Mouse (Mus musculus): ENCODE results near the gene Serinc5.
"Not testable (repeated sequence)": the region's sequence is repeated elsewhere in the genome, so short reads cannot be mapped to it uniquely, and the experiment has no call there.

Gene Serinc5

GRCm38 (mm10) chr13:92668214-92668985 lies 57.5 kb downstream of the Serinc5 start:
- DNase-seq: no peak

- DNase-seq: no peak
Observed at GRCm38 (mm10) chr13:92671727-92672126, 60.8 kb downstream of the Serinc5 start.

GRCm38 (mm10) chr13:92674676-92675075 lies 63.8 kb downstream of the Serinc5 start:
- no peak for DNase-seq

DNA sequence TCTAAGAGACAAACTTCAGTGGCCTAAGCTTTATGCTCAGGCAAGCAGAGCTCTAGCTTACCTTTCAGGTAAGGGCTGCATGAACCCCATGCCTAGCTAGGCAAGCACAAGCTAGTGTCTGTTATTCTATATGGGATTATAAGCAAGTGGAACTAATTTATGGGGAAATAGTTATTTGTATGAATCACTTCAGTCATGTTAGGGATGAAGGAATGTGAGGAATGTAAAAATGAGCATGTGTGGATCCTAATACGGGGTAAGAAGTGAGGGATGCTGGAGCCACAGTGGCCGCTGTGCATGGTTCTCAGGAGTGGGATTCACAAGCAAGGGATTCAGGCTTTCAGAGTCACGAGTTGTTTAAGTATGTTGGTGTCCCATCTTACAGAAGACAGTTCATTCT lies 64.4 kb downstream of the Serinc5 start:
- no peak for DNase-seq

- peak; percentile 11 to 43 for DNase-seq
Observed at GRCm38 (mm10) chr13:92675897-92676584, 65.2 kb downstream of the Serinc5 start.

GRCm38 (mm10) chr13:92677656-92678055 lies 66.8 kb downstream of the Serinc5 start:
- no peak for DNase-seq

- no peak for DNase-seq
Observed at GRCm38 (mm10) chr13:92679661-92680060, 68.8 kb downstream of the Serinc5 start.

DNA sequence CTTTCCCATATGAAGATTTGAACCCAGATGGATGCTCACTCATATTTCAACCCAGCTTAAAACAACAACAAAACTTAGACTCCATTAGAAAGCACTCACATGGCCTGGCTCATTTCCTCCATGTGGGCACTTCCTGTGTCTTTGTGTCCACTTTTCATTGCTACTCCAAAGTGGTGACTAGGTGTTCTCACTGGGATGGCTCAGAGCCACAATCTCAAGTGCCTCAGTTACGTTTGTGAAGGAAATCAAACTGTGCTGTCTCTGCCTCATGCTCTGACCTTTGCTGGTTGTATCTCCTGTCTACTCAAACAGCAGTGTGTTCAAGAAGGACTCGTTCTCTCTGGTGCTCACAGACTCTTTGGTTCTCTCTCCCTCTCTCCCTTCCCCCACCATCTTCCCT lies 70.7 kb downstream of the Serinc5 start:
- DNase-seq: no peak

DNA sequence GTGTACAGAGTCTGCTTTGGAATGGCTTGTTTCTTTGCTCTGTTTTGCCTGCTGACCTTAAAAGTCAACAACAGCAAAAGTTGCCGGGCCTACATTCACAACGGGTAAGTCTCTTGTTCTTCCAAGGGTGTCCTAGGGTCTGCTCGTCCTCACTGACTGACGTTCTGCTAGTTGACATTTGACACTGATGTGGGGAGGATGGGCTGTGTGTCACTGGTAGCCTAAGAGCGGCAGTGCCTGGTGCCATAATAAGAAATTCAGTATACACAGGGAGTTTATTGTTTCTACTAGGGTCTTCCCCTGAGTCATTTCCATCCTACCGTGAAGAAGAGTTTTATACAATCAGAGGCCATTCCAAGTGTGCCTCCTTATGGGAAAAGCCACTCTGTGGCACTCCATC lies 71.9 kb downstream of the Serinc5 start:
- no peak for DNase-seq

DNA sequence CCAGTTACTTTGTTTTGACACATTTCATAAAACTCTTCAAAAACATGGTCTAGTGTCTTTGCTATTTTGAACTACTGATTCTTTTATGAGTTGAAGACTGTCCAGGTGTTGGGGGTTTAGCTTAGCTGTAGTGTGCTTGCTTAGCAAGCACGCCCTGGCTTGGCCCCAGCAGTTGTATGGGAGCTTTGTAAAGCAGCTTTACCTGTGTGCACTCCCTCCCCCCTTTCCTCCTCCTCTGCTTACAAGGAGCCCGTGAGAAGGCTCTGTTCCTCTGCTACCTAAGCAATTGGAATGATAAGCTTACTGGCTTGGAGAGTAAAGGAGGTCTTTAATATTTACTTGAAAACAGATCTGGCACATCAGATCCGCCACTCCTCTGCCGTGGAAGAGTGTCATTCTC lies 72.6 kb downstream of the Serinc5 start:
- DNase-seq: no peak

GRCm38 (mm10) chr13:92684310-92684709 lies 73.4 kb downstream of the Serinc5 start:
- no peak for DNase-seq

DNA sequence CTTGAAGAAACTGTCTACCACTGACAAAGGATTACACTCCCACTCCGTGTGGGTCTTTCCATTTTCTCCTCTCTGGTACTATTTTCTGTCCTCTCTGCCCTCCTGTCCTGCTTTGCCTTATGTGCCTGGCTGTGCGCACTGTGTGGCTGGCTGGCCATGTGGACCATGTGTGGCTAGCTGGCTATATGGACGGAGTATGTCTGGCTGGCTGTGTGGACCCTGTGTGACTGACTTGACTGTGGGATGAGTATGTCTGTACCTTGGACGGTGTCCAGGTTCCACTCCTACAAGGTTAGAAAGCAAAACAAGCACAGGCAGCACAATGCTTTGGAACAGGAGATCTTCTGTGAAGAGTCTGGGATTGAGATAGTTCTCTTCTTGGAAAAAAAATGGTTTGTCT lies 74.4 kb downstream of the Serinc5 start:
- peak in 1 of 2 experiments; percentile 18 for DNase-seq

GRCm38 (mm10) chr13:92687151-92687550 lies 76.3 kb downstream of the Serinc5 start:
- not testable (repeated sequence) for DNase-seq

DNA sequence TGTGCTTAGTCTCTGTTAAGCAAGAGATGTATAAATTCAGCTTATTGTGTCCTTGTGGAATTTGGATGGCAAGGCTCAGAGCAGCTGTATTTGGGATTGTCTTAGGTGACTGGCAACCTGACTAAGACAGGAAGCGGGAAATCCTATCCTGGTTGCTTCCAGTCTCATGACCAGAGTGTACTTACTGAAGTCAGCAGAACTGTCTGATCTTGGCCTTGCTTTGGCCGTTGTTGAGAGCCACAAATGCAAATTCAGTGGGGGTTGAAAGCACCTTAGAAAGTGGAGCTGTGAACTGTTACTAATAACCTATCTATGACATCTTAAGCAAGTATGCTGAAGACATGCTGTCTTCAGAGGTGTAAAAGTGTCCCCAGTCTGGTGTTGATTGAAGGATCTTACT lies 78.2 kb downstream of the Serinc5 start:
- DNase-seq: no peak

DNA sequence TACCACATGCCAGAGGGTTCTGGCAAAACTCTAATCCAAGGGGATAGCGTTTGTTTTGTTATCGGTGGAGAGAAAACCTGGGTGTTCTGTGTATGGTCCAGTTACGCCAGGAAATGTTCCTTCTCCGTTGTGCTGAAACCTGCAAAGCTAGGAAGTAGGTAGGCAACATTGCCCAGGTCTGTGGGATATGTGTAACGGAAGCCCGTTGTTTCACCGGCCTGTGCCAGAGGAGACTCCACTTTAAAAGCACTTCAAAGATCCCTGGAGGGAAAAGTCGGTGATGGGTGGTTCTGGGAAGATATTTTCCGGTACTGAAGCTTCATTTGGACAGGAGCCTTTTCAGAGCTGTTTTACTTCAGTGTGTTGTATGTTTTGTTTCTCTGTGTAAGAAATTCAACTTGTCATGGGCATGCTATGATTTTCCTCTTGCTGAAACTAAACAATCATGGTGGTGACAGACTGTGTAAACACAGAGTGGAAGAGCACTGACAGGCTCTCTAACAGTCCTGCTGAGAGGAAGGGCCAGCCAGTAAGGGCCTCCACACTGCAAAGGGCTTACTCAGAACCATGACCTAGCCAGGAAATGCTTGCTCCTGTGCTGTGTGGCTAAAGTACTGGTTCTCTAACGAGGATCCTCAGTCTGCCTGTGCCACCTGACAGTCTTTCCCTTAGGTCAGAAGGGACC lies 83.1 kb downstream of the Serinc5 start:
- DNase-seq: no peak

DNA sequence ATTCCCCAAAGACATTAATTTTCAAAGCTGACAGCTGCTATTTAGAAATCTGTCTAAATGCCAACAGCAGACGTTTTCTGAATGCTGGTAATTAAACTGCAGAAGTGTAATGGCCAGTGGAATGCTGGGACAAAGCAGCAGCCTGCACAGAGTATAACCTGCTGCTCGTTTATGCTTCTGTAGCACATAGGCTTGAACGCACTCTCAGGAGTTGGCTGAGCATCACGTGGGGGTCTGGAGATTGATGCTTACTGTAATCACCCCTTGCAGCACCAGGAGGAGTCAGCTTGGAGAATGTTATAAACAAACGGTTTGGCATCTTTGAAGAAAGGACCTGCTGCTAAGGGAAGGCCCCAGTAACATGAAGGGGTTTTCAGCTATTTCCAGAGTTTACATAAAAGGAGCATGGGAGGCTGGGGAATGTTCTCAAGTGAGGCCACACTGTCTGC lies 85.6 kb downstream of the Serinc5 start:
- DNase-seq: no peak

- no peak for DNase-seq
Observed at GRCm38 (mm10) chr13:92697141-92697540, 86.2 kb downstream of the Serinc5 start.

DNA sequence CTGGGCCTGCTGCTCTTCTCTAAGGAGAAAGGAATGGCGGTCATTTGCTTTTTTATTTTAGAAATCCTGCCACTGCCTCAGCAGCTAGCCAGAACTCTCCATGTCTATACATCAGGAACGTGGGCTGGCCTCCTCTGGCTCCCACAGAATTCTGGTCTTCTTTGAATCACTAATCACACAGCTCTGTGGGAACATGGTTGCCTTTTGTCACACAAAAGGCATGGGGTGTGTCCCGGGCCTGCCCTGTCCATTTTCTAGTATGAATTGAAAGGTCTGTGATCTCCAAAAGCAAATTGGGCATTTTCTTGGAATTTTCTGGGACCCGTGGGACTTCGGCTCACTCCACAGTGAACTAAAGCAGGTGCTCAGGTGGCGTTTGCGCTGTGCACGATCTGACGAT lies 87.9 kb downstream of the Serinc5 start:
- no peak for DNase-seq

DNA sequence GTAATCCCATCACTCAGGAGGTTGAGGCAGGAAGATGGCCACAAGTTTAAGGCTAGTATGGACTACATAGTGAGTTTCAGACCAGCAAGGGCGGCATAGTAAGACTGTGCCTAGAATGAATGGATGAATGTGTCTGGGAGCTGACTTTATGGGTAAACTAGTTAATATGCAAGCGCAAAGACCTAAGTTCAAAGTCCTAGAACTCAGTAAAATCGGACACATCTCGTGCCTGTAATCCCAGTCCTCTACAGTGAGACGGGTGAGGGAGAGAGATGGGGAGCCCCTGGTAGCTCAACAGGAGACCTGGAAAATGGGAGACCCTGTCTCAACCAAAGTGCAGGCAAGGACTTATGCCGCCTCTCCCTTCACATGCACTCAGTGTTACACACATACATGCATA lies 88.5 kb downstream of the Serinc5 start:
- DNase-seq: peak in 1 of 2 experiments; percentile 4

DNA sequence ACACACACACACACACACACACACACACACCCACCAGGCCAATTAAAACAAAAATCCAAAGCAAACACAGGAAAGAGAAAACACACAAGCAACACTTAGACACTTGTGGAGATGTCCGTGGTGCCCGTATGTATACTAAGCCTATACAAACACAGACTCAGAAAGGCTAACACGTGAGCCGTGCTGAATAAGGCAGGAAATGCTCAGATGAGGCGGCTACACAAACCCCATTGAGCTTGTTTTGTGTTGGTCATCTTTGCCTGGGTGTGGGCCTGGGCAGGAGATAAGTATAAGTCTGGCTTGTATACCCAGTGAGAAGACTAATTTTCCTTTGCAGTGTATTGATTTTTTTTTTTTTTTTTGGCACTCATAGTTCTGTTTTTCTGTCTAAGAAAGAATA lies 91.1 kb downstream of the Serinc5 start:
- no peak for DNase-seq

DNA sequence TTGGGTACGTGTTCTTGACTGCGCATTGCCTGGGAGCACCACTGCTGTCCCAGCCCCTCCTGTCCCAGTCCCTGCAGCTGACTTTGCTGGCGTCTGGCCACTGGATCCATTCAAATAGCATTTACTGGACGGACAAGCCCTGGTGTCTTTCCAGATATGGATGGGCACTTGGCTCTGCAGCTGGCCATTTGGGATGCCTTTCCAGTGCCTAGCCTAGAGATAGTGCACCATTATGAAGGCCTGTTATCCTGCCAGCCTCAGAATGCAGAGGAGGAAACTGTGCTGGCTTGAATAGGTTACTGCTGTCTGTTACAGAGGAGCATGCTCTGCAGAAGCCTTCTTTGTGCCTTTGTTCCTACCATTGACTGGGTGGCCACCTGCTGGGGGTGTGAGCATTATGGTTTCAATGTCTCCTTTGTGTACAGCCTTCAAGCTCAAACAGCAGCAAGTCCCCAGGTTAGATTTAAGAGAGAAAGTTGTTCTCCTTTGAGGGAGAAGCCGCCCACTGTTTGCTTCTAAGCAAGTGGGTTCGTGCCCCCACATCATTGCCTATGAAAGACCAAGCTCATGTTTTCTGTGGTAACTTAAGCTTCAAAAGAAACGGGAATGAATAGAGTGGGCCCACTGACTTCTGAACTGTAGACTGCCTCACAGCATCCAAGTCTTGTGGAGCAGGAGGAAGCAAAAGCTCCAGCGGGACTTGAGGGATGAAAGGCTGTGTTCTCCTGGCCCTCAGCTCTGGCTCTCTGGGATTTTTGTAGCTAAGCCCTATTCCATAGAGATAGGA lies 92.5 kb downstream of the Serinc5 start:
- DNase-seq: no peak

DNA sequence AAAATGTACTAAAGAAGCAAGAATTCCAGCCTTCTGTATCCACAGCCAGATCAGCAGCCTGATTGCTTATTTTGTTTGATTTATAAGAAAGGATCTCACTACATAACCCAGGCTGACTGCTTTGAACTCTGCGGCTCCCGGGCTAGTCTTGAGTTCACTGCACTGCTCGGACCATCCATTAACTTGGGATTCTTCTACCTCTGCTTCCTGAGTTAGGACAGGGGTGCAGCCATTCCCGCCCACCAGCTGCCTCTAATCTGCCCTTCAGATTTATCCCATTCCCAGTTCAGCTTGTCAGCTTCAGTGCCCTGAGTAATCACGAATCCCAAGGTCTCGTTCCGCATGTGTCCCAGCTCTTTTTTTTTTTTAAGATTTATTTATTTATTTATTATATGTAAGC lies 93.3 kb downstream of the Serinc5 start:
- no peak for DNase-seq

DNA sequence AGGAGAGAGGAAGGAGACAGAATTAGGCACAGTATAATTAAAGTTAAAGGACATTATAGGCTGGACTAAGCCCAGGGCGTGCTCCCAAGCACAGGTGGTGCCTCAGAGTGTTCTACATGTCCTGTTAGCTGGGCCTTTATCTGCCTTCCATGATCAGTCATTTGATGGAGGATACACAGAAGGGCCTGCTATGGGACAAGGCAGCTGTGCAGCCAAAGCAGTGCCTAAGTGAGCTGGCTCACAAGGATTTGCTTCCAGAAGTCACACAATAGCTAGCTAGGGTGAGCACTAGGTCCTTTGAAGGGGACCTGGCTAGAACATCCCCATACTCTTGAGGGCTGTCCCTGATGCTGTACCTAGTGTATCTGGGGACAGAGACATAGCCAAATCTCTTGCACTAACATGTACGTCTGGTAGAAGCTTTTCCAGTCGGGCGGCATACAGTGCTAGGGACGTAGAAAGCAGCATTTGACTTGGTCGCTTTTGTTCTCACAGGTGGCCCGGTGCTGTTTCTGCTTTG lies 94.2 kb downstream of the Serinc5 start:
- DNase-seq: no peak

Data from kidney, postnatal 25 days (tissue).